Mouse (Mus musculus) brain, embryonic 14.5 days (tissue): Measurements from ENCODE around the gene Ldlrad2.

Experiments used
- CTCF ChIP-seq: fragments of 200-500 bp; IDR thresholded peaks from 2 replicates; pipeline ENCODE4 v1.5.1; 2012; ENCODE audit warnings: inconsistent platforms, mild to moderate bottlenecking, moderate library complexity, borderline replicate concordance; ENCODE audit not compliant: insufficient read depth, insufficient read length; ENCODE audit errors: extremely low read depth
- POLR2A ChIP-seq: fragments of 200-500 bp; IDR thresholded peaks from 2 replicates; pipeline ENCODE4 v1.6.1; 2012; ENCODE audit warnings: mild to moderate bottlenecking, inconsistent platforms, borderline replicate concordance; ENCODE audit not compliant: poor library complexity, insufficient read depth, insufficient read length, severe bottlenecking; ENCODE audit errors: extremely low read depth

GRCm38 (mm10) chr4:137542968-137543367 is 31.4 kb downstream of the Ldlrad2 start:
- TF ChIP-seq POLR2A (no peak), CTCF (no peak)
